In the genomic region with DNA sequence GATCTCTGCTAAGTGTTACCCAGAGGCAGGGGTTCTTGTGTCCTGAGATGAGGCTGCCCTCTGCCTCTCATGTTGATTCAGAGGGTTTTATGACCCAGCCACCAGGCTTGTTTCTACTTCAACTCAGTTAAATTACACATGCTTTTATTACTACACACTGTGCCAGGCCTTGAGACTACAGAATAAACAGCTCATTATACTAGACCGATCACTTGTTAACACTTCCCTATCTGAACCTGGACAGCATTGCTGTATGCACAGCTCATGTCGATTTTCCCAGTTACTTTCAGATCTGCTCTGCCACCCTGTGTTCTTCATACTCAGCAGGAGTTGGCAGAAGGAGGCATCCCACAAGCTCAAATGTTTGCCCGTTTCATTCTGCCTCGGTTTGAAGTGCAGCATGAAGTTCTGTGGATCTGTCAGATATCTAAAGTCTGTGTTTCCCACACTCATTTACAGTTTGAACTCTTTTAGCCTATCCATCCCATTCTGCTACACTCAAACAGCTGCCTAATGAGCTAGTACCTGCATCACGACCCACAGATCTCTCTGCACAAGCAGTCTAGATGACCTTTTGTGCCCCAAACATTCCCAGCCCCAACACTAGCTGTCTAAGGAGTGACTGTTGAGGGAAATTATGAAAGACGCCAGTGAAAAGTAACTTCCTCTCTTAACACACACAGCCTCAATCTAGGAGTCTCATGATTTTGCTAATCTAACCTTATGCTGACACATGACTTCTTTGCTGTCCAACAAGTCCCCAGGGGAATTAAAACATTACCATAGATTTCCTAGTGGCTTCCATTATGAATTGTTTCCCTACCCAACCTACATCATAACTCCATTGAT, we compare ENCODE assay signal across 14 mouse cellular contexts. TPM values are rescaled to one million over a fixed set of nuclear protein-coding genes. Genes with fewer than 3 reads are reported as not detected.
DNase-seq lines count a peak whose midpoint lies in the region; ATAC-seq lines count a peak whose summit lies in the region.
"Had no signal": no experiment of that assay in that cellular context is flagged by ENCODE, and none has a peak within 500 bp of the region (broad histone marks: within the 10 kb centered on the region; RNA-seq: fewer than 3 reads in every experiment).

No protein-coding gene starts in this region.

- H3K36me3 ChIP-seq in liver, embryonic 13.5 days: no peaks in the 10 kb centered on the region
- no peaks in the 10 kb centered on the region for H3K36me3 ChIP-seq in liver, embryonic 12.5 days
- H3K36me3 ChIP-seq in intestine, embryonic 15.5 days: no peaks in the 10 kb centered on the region
- H3K36me3 ChIP-seq: G1E; midbrain, embryonic 13.5 days had no signal

- ATAC-seq in liver, embryonic 13.5 days (ENCODE audit: low read depth): 0 out of 2 replicates have a peak, but pooled peaks have one; percentile 34
- ATAC-seq in liver, embryonic 12.5 days: no peak
- peak; percentile 84 for ATAC-seq in intestine, embryonic 15.5 days
- peak; percentile 74 for ATAC-seq in megakaryocyte progenitor cell, adult 5-6 weeks (replicated peaks; ENCODE audit: poor library complexity)
- ATAC-seq: midbrain, embryonic 13.5 days had no signal

- H3K27me3 ChIP-seq in liver, embryonic 13.5 days: no peaks in the 10 kb centered on the region
- H3K27me3 ChIP-seq in liver, embryonic 12.5 days (replicated peaks): no peaks in the 10 kb centered on the region
- H3K27me3 ChIP-seq in intestine, embryonic 15.5 days (replicated peaks): no peaks in the 10 kb centered on the region
- H3K27me3 ChIP-seq: midbrain, embryonic 13.5 days had no signal

- no peaks in the 10 kb centered on the region for H3K9me3 ChIP-seq in liver, embryonic 13.5 days (replicated peaks)
- H3K9me3 ChIP-seq in liver, embryonic 12.5 days (replicated peaks): no peaks in the 10 kb centered on the region
- H3K9me3 ChIP-seq in intestine, embryonic 15.5 days: no peaks in the 10 kb centered on the region
- H3K9me3 ChIP-seq: G1E; midbrain, embryonic 13.5 days had no signal

- DNase-seq in cerebellum, adult 11-12 months: peak; percentile 10
- DNase-seq in cerebellum, adult 8-10 months: no peak
- no peak for DNase-seq in liver, embryonic 13.5 days
- no peak for DNase-seq in gastrocnemius, postnatal 14 days
- DNase-seq in thymus, postnatal 4 days: no peak
- DNase-seq: gastrocnemius, postnatal 25 days; heart, postnatal 36 days; thymus, postnatal 14 days had no signal

- no peak overlapping the region for H3K4me3 ChIP-seq in liver, embryonic 13.5 days (replicated peaks)
- no peak overlapping the region for H3K4me3 ChIP-seq in liver, embryonic 12.5 days
- no peak overlapping the region for H3K4me3 ChIP-seq in intestine, embryonic 15.5 days (replicated peaks)
- H3K4me3 ChIP-seq: midbrain, embryonic 13.5 days had no signal

- H3K27ac ChIP-seq in liver, embryonic 13.5 days: no peak overlapping the region
- H3K27ac ChIP-seq in liver, embryonic 12.5 days: no peak overlapping the region
- no peak overlapping the region; the same call in 1 of the 2 replicates for H3K27ac ChIP-seq in intestine, embryonic 15.5 days
- H3K27ac ChIP-seq: kidney, postnatal 0 days; midbrain, embryonic 13.5 days had no signal

- no peak overlapping the region for H3K4me2 ChIP-seq in liver, embryonic 13.5 days
- no peak overlapping the region for H3K4me2 ChIP-seq in liver, embryonic 12.5 days
- no peak overlapping the region for H3K4me2 ChIP-seq in intestine, embryonic 15.5 days (replicated peaks)
- H3K4me2 ChIP-seq: midbrain, embryonic 13.5 days had no signal

- intact Hi-C loops in gastrocnemius, postnatal 14 days (cut with DNase I; ENCODE audit: low total_unique reads): no loop called here

- H3K4me1 ChIP-seq in liver, embryonic 13.5 days (replicated peaks): peaks cover 8% of the 10 kb centered on the region; the same call in 1 of the 2 replicates
- peaks cover 7% of the 10 kb centered on the region; the same call in 1 of the 2 replicates for H3K4me1 ChIP-seq in liver, embryonic 12.5 days
- 0 out of 2 replicates have a peak, but pooled peaks cover 5% of the 10 kb centered on the region for H3K4me1 ChIP-seq in intestine, embryonic 15.5 days (replicated peaks)

- WGBS in liver, embryonic 13.5 days (ENCODE audit: insufficient replicate concordance): 31% methylated on average over 6 of the region's 6 CpGs
- 37% methylated on average over 6 of the region's 6 CpGs for WGBS in liver, embryonic 12.5 days (ENCODE audit: insufficient replicate concordance)
- WGBS in intestine, embryonic 15.5 days: 30% methylated on average over 6 of the region's 6 CpGs

- H3K9ac ChIP-seq in liver, embryonic 13.5 days: no peak overlapping the region
- H3K9ac ChIP-seq in liver, embryonic 12.5 days: no peak overlapping the region
- H3K9ac ChIP-seq in intestine, embryonic 15.5 days: no peak overlapping the region
- H3K9ac ChIP-seq: midbrain, embryonic 13.5 days had no signal

RNA-seq across cellular contexts. Expression of gene Adgb, which starts 3.2 kb away (rescaled TPM):
- 0.25 and 0.27 TPM in 2 replicates for polyA plus RNA-seq in liver, embryonic 13.5 days (2015; fragmentation: Nextera tagmentation; extraction: Ambion mirVana)
- 0.26 and 0.29 TPM in 2 replicates for polyA plus RNA-seq in liver, embryonic 12.5 days (2016; fragmentation: Nextera tagmentation; extraction: Ambion mirVana)
- polyA plus RNA-seq in intestine, embryonic 15.5 days (2015; fragmentation: Nextera tagmentation; extraction: Ambion mirVana): 0.13 and 0.31 TPM in 2 replicates
- 0.72 and 1.3 TPM in 2 replicates for total RNA-seq in megakaryocyte progenitor cell, adult 5-6 weeks (2015)
- total RNA-seq in megakaryocyte progenitor cell, adult 5-6 weeks (2017): 0.21 and 0.51 TPM in 2 replicates
- under 1 TPM in 1 of 2 experiments, not detected in 1; 0.08 TPM for total RNA-seq in gastrocnemius, postnatal 14 days (2021)
- total RNA-seq: gastrocnemius, postnatal 25 days had no signal
- polyA plus RNA-seq: G1E had no signal
